Mouse (Mus musculus): ENCODE measurements around the gene Lactbl1.

Gene Lactbl1

GRCm38 (mm10) chr4:136622388-136622787 lies at the start of gene Lactbl1:
Lactbl1 (plus strand) TSS chr4:136622621.
- DNase-seq (ENCODE audit: low read depth, low spot score) = no peak

- no peak for DNase-seq (ENCODE audit: low read depth, low spot score)
These were observed 40.5 kb upstream of the Lactbl1 start for GRCm38 (mm10) chr4:136581885-136582284.

- no peak for DNase-seq (ENCODE audit: low read depth, low spot score)
These were observed 35.1 kb upstream of the Lactbl1 start for GRCm38 (mm10) chr4:136587221-136587827.

- DNase-seq (ENCODE audit: low read depth, low spot score) = no peak
These were observed 34.4 kb upstream of the Lactbl1 start for GRCm38 (mm10) chr4:136588003-136588402.

- DNase-seq (ENCODE audit: low read depth, low spot score) = no peak
These were observed 30.3 kb upstream of the Lactbl1 start for GRCm38 (mm10) chr4:136592111-136592510.

- DNase-seq (ENCODE audit: low read depth, low spot score) = no peak
These were observed 28.4 kb upstream of the Lactbl1 start for GRCm38 (mm10) chr4:136594006-136594405.

- no peak for DNase-seq (ENCODE audit: low read depth, low spot score)
These were observed 27.2 kb upstream of the Lactbl1 start for GRCm38 (mm10) chr4:136595221-136595620.

- DNase-seq (ENCODE audit: low read depth, low spot score) = no peak
These were observed 24.0 kb upstream of the Lactbl1 start for GRCm38 (mm10) chr4:136598268-136598876.

- DNase-seq (ENCODE audit: low read depth, low spot score) = no peak
These were observed 22.6 kb upstream of the Lactbl1 start for GRCm38 (mm10) chr4:136599869-136600268.

GRCm38 (mm10) chr4:136600536-136600935 lies 21.9 kb upstream of the Lactbl1 start:
- no peak for DNase-seq (ENCODE audit: low read depth, low spot score)

- peak; percentile 51 for DNase-seq (ENCODE audit: low read depth, low spot score)
These were observed 20.9 kb upstream of the Lactbl1 start for GRCm38 (mm10) chr4:136601476-136601875.

- DNase-seq (ENCODE audit: low read depth, low spot score) = peak; percentile 21
These were observed 20.3 kb upstream of the Lactbl1 start for GRCm38 (mm10) chr4:136602018-136602554.

GRCm38 (mm10) chr4:136602568-136602967 lies 19.9 kb upstream of the Lactbl1 start, which contains the start of gene Kdm1a:
Kdm1a (minus strand) TSS chr4:136602723.
- DNase-seq (ENCODE audit: low read depth, low spot score) = peak; percentile 90

GRCm38 (mm10) chr4:136605756-136606485 lies 16.5 kb upstream of the Lactbl1 start:
- DNase-seq (ENCODE audit: low read depth, low spot score) = no peak

GRCm38 (mm10) chr4:136610387-136610856 lies 12.0 kb upstream of the Lactbl1 start, which contains the start of gene Tex46:
Tex46 (plus strand) TSS chr4:136610437.
- no peak for DNase-seq (ENCODE audit: low read depth, low spot score)

GRCm38 (mm10) chr4:136613657-136614056 lies 8.8 kb upstream of the Lactbl1 start:
- DNase-seq (ENCODE audit: low read depth, low spot score) = no peak

GRCm38 (mm10) chr4:136621336-136621735 lies 1.1 kb upstream of the Lactbl1 start:
- DNase-seq (ENCODE audit: low read depth, low spot score) = peak; percentile 84

- DNase-seq (ENCODE audit: low read depth, low spot score) = no peak
These were observed 465 bp upstream of the Lactbl1 start for GRCm38 (mm10) chr4:136621956-136622355.

GRCm38 (mm10) chr4:136626590-136626989 lies 4.2 kb downstream of the Lactbl1 start:
- DNase-seq (ENCODE audit: low read depth, low spot score) = no peak

GRCm38 (mm10) chr4:136631237-136631994 lies 9.0 kb downstream of the Lactbl1 start:
- no peak for DNase-seq (ENCODE audit: low read depth, low spot score)

GRCm38 (mm10) chr4:136635995-136636394 lies 13.6 kb downstream of the Lactbl1 start:
- DNase-seq (ENCODE audit: low read depth, low spot score) = no peak
